Mouse (Mus musculus) 416B (cell line): ENCODE data around the gene Ttll1.
"Not testable (repeated sequence)": the region's sequence is repeated elsewhere in the genome, so short reads cannot be mapped to it uniquely, and the experiment has no call there.

Source experiments
- DNase-seq: peaks from one replicate; pipeline ENCODE4 v3.0.0; 2011; ENCODE audit warnings: low read depth

The Ttll1 gene

DNA sequence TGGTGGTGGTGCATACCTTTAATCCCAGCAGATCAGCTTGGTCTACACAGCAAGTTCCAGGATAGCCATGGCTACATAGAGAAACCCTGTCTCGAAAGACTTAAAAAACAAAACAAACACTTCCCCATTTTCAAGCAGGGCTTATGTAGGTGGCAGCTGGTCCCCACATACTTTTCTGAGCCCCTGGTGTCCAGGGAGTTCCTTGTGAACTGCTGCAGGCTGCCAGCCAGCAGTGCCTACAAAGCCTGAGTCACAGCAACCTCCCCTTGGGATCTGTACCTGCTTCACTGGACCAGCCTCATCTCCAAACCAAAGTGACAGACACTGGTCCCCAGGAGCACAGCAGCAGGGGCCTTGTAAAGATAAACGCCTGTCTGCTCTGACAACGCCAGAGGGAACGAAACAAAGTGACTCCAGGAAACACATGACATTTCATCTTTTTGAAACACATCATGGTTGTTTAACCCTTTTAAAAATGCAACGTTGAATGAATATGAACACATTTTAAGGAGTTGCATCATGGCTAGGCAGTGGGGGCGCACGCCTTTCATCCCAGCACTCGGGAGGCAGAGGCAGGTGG is 28.0 kb downstream of the Ttll1 start:
- peak; percentile 16 for DNase-seq

- no peak for DNase-seq
These were observed 29.4 kb downstream of the Ttll1 start for GRCm38 (mm10) chr15:83481236-83481780.

- no peak for DNase-seq
These were observed 30.9 kb downstream of the Ttll1 start for GRCm38 (mm10) chr15:83479818-83480217.

- no peak for DNase-seq
These were observed 32.6 kb downstream of the Ttll1 start for GRCm38 (mm10) chr15:83478096-83478495.

GRCm38 (mm10) chr15:83476593-83477273 is 34.0 kb downstream of the Ttll1 start:
- DNase-seq, result no peak

DNA sequence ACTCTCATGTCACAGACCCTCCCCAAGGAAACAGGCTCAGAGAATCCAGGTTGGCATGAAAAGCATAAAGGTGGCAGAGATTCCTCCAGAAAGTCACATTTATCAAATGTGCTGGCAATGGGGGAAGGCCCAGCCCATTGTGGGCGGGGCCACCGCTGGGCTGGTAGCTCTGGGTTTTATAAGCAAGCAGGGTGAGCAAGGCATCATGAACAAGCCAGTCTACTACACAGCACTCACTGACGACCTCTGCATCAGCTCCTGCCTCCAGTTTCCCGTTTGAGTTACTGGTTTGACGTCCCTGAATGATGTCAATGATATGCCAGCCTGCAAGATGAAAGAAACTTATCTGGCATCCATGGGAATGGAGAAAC is 36.2 kb downstream of the Ttll1 start:
- peak; percentile 73 for DNase-seq

DNA sequence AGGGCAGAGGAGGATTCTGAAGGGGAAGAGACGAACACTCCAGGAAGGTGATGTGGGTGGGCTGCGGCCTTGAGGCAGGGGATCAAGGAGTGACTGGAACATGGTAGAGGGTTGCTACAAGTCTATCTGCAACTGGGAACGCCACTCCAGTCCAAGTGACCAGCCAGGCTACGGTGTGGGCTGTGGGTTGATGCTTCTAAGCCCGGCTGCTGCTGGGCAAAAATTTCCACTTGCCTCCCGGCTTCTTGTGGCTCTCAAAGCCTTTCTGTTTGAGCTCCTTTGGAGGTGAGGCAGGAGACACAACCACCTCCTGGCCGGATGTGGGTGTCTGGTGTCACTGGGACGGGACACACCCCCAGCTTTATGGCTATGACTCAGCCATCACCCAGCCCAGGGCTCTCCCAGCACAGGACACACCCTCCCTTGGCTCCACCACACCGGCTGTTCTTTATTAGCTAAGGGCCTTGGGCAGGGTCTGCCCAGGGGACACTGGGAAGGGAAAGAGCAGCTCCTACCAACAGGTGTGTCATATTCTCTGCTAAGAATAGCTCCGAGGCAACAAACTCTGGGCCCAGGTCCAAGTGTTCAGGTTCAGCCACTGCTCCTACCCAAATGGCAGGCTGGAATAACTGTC is 36.7 kb downstream of the Ttll1 start:
- DNase-seq, result peak; percentile 94

GRCm38 (mm10) chr15:83473251-83473650 is 37.4 kb downstream of the Ttll1 start:
- DNase-seq, result peak; percentile 90

- DNase-seq, result peak; percentile 29
These were observed 39.2 kb downstream of the Ttll1 start for GRCm38 (mm10) chr15:83471476-83471875.

DNA sequence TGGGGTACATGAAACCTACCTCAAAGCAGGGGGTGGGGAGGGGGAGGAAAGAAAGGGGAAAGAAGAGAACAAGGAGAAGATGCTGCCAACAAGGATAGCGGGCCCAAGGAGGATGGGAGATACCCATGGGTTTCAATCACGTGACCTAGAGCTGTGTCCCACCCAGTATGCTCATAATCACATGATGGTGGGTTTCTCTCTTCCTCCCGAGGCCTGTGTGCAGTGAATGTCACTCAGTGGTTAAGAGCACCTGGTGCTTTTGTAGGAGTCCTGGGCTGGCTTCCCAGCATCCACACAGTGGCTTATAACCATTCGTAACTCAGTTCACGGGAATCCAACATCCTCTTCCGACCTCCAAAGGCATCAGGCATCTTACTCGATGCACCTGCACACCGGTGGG is 40.2 kb downstream of the Ttll1 start:
- DNase-seq, result no peak

DNA sequence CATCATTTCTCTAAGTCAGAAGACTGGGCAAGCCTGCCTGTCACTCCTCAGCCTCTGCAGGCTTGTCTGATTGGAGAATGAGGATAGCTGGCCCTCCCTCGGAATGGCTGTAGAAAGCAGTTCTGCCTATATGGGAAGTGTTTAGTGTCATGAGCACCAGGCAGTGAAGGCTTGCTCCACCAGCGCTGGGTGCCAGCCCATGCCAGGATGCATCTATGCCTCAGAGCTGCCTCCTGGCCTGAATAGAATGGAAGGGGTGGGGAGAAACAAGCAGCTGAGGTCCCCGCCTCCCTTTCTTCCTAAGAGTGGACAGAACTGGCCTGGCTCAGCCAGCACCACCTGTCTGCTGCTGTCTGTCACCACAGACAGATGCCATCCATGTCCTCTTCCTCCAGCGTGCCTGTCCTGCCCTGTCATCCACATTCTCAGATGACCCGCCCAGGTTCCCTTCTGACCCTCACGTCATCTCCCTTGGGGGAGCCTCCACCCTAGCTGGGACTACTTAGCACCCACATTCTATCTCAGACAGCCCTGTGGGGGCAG is 41.3 kb downstream of the Ttll1 start:
- no peak for DNase-seq

DNA sequence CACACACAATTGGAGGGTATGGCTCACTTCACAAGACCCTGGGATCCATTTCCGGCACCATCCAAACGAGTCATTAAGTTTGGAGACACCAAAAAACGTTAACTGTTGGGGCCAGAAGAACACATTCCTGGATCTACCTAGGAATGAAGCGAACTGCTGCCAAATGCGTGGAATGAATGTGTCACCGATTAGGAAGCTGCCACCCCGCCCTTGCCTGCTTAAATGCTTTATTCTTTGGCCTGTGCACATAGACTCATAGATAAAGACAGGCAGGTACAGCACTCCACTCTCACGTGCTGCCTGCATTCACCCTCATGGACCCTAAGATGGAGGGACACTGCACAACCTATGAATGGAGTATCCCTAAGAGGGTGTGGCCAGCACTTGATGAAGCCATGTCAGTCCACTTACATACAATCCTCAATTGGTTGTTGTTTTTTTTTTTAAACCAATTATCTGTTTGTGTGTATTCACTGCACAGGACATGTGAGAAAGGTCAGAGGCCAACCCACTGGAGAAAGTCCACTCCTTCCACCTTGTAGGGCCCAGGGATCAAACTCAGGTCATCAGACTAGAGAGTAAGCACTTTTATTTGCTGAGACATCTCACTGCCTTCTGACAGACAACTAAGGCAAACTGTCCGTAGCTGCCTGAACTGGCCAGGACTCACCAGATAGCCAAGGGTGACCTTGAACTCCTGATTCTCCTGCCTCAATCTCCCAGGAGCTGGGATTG is 43.3 kb downstream of the Ttll1 start:
- no peak for DNase-seq

- no peak for DNase-seq
These were observed 44.4 kb downstream of the Ttll1 start for GRCm38 (mm10) chr15:83466331-83466730.

DNA sequence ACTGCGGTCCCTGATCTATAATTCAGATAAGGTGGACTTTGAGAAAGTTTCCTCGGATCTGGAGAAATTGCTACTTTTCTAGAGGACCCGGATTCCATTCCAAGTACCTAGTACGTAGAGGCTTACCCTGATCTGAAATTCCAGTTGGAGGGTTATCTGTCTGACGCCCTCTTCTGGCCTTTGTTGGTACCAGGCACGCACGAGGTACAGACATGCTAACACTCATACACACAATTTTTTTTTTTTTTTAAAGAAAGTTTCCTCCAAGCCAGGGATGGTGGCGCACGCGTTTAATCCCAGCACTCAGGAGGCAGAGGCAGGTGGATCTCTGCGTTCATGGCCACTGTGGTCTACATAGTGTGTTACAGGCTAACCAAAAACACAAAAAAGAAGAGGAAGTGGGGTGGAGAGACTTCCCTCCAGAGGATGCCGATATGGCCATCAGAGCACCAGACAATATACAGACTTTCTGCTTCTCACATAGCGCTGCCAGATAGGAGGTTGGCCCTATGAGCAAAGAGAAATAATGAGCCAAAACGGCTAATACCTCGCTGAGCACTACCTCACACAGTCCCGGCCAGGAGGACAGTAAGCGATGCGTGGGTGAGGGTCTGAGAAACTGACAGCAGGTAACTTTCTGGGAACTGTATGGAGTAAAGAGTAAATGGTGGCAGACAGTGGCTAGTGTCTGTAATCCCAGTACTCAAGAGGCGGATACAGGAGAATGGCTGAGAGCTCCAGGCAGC is 45.6 kb downstream of the Ttll1 start:
- DNase-seq, result no peak

- peak; percentile 98 for DNase-seq
These were observed 46.4 kb downstream of the Ttll1 start, which contains the start of gene Pacsin2 for GRCm38 (mm10) chr15:83464083-83464904. TSS of gene Pacsin2 (minus strand) at chr15:83464606.

DNA sequence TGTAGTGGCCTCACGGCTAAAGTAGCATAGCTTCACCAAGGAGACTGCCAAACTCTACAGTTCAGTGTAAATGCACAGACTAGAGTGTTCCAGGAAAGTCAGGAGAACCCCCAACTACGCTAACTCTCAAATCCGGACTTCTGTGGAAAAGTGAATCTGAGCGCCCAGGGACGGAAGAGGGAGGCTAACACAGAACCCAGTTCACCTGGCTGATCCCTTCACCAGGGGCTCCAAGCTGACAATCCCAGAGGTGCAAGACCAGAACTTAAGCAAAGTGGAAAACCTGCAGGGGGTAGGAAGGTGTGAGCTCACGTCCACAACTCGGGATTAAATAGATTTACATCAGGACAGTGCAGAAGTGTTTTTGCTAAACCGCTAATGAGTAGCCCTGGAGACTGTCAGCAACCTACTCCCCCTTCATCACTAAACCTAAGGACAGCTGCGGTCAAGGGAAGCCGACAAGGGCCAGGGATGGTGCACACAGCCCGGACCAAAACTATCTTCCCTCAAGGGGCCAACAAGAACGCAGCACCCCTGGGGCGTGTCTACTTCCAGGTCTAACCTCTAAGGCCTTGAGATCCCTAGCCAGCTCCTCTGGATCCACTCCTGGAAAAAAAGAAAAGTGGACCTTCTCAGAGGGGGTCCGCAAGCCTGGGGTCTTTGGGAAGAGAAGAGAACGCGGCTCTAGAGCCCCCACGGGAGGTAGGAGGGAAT is 47.2 kb downstream of the Ttll1 start:
- peak; percentile 65 for DNase-seq

GRCm38 (mm10) chr15:83462349-83462748 is 48.3 kb downstream of the Ttll1 start:
- DNase-seq, result not testable (repeated sequence)

GRCm38 (mm10) chr15:83460891-83461290 is 49.8 kb downstream of the Ttll1 start:
- no peak for DNase-seq

GRCm38 (mm10) chr15:83457541-83457940 is 53.2 kb downstream of the Ttll1 start:
- DNase-seq, result no peak

DNA sequence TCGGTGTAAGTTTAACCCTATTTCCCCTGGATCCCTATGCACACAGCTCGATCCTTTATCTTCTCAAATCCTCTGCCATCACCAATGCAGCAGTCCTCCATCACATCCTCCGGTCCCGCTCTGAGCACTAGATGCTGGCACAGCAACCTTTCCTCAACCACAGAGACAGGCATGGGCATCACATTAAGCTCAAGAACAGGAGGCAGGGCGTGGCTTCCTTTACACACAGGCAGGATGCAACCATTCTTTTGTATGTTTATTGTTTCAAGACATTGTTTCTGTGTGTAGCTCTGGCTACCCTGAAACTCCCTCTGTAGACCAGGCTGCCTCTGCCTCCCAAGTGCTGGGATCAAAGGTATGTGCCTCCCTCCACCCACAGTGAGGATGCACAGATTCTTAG is 55.1 kb downstream of the Ttll1 start:
- no peak for DNase-seq
